Mouse (Mus musculus): Measurements from ENCODE around the gene Olfr1415. TPM values are rescaled to one million over a fixed set of nuclear protein-coding genes. Genes with fewer than 3 reads are reported as not detected.

The Olfr1415 gene
- polyA plus RNA-seq (2021; fragmentation: Nextera tagmentation), result not detected in 2 replicates
- long read RNA-seq, experiment 1, result 0 reads
- long read RNA-seq, experiment 2, result 0 reads

DNA sequence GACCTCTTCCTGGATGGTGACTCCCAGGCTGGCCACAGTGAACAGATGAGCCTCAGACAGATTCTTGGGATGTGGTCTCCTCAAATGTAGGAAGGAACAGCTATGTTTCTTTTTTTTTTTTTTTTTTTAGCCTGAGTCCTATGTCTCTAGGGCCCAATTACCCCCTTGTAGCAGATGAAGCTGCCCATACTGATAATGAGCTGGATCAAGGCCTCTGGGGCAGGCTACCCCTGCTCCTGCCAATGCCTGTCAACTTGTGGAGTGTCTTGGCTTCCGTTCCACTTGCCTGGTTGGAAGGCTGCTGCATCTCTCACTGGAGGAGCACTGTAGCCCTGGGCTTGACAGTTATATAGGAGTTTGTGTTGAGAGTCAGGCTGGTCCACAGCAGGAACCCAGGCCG lies at the start of gene Olfr1415:
TSS of gene Olfr1415 (minus strand) at position 101 of the 400 bp plus-strand sequence.

DNA sequence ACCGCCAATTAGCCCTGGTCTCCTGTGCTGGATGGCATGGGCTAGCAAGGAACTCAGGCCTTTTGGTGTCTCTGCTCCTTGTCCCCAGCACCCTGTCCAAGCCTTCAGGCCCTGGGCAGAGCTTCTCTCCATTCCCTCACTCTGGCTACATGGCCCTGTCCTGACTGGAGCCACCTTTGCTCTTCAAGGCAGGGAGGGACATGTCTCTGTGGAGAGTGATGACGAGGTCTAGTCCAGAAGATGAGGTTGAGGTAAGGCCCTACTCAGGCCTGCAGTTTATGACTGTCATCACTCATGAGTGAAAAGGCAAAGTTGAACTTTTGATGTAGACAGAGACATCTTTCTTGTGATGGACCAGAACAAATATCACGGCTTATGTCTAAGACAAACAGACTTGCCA lies 22.7 kb upstream of the Olfr1415 start, which contains the start of gene Olfr1414:
TSS of gene Olfr1414 (minus strand) at position 101 of the 400 bp plus-strand sequence.

GRCm38 (mm10) chr1:92485013-92485412 lies 10.9 kb downstream of the Olfr1415 start, which contains the start of gene Olfr1416:
Olfr1416 (minus strand) TSS chr1:92485113.

GRCm38 (mm10) chr1:92473165-92474041 lies 22.5 kb downstream of the Olfr1415 start, which contains the start of gene Ndufa10:
Ndufa10 (minus strand) TSS chr1:92473860.

Other genes with a start within 250 kb of the Olfr1415 start
- gene Ndufa10, start 22.2 kb downstream of the Olfr1415 start, polyA plus RNA-seq (2021; fragmentation: Nextera tagmentation), result 316 and 482 TPM in 2 replicates
- gene Olfr1416, start 11.0 kb downstream of the Olfr1415 start, polyA plus RNA-seq (2021; fragmentation: Nextera tagmentation), result not detected in 2 replicates
- gene Olfr1414, start 22.6 kb upstream of the Olfr1415 start, polyA plus RNA-seq (2021; fragmentation: Nextera tagmentation), result not detected in 2 replicates
- gene Olfr1413, start 75.2 kb upstream of the Olfr1415 start, polyA plus RNA-seq (2021; fragmentation: Nextera tagmentation), result not detected in 2 replicates
- gene Olfr1412, start 89.7 kb upstream of the Olfr1415 start, polyA plus RNA-seq (2021; fragmentation: Nextera tagmentation), result not detected in 2 replicates
- gene Olfr1411, start 98.3 kb upstream of the Olfr1415 start, polyA plus RNA-seq (2021; fragmentation: Nextera tagmentation), result not detected in 2 replicates
- gene Olfr1410, start 109.7 kb upstream of the Olfr1415 start, polyA plus RNA-seq (2021; fragmentation: Nextera tagmentation), result not detected in 2 replicates
- gene Olfr12, start 121.7 kb upstream of the Olfr1415 start, polyA plus RNA-seq (2021; fragmentation: Nextera tagmentation), result not detected in 2 replicates
- 880 and 926 TPM in 2 replicates for gene Cops9, start 145.9 kb upstream of the Olfr1415 start, polyA plus RNA-seq (2021; fragmentation: Nextera tagmentation)
- 0.46 and 0.63 TPM in 2 replicates for gene Otos, start 152.7 kb upstream of the Olfr1415 start, polyA plus RNA-seq (2021; fragmentation: Nextera tagmentation)

Measured in left cerebral cortex, adult 6 months (tissue).